Mouse (Mus musculus) T-cell, adult 2 months (primary cell): ENCODE measurements around the gene Scrn1.

Experiments
- DNase-seq: peaks from one replicate; pipeline ENCODE4 v3.0.0; 2022; ENCODE audit warnings: low spot score

Gene Scrn1

DNA sequence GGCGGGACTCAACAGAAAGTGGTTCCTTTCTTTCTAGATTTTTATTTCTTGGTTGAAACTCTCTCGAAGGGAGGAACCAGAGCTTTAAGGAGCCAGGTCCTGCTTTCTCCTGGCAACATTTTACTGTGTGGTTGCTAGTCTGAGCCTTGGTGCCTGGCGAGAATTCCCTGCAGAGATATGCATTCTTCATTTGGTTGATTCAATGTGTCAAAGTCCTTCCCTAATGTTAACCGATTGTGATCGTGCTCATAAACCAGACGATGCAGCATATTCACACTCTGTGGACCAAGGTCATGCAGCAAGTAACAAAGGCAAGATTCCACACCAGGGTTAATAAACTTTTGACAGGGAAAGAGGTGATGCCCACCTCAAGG is 244 bp upstream of the Scrn1 start:
- DNase-seq = no peak

GRCm38 (mm10) chr6:54565012-54565411 is 1.3 kb downstream of the Scrn1 start:
- no peak for DNase-seq

- no peak for DNase-seq
Observed at GRCm38 (mm10) chr6:54564506-54564991, 1.7 kb downstream of the Scrn1 start.

GRCm38 (mm10) chr6:54563561-54563960 is 2.7 kb downstream of the Scrn1 start:
- DNase-seq = no peak

- no peak for DNase-seq
Observed at GRCm38 (mm10) chr6:54562018-54562809, 4.1 kb downstream of the Scrn1 start.

DNA sequence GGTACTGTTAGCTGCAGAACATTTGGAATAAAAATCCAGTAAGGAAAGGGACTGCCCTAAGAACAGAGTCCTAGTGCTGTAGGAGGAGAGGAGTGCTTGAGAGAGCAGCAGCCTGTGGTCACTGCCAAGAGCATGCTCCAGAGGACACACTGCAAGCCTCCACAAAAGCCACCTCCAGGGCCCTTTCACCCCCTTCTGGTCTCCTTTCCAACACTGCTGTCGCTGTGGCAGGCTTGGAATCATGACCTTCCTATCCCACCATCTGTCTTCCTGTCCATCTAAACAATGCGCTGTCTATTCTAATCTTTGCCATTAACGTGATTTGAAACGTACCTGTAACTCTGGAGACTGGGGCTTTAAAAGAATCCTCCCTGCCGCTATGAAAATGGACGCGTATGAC is 7.8 kb downstream of the Scrn1 start:
- no peak for DNase-seq

GRCm38 (mm10) chr6:54557671-54558070 is 8.6 kb downstream of the Scrn1 start:
- no peak for DNase-seq

GRCm38 (mm10) chr6:54555816-54556215 is 10.5 kb downstream of the Scrn1 start:
- DNase-seq = no peak

- DNase-seq = no peak
Observed at GRCm38 (mm10) chr6:54554341-54555110, 11.8 kb downstream of the Scrn1 start.

DNA sequence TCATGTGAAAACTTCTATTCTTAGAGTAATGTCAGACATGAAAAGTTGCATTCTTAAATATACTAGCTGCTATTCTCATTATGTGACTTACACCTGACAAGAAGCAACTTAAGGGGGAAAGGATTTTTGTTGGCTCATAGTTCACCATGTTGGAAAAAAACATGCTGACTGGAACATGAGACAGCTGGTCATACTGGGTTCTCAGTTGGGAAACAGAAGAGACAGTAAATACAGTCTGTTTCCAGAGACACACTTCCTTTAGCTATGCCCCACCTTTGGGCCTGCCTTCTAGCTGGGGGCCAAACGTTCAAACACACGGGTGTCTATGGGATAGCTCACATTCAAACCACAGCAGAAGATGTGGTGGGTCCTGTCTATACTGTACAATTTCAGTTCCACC is 12.7 kb downstream of the Scrn1 start:
- DNase-seq = no peak

DNA sequence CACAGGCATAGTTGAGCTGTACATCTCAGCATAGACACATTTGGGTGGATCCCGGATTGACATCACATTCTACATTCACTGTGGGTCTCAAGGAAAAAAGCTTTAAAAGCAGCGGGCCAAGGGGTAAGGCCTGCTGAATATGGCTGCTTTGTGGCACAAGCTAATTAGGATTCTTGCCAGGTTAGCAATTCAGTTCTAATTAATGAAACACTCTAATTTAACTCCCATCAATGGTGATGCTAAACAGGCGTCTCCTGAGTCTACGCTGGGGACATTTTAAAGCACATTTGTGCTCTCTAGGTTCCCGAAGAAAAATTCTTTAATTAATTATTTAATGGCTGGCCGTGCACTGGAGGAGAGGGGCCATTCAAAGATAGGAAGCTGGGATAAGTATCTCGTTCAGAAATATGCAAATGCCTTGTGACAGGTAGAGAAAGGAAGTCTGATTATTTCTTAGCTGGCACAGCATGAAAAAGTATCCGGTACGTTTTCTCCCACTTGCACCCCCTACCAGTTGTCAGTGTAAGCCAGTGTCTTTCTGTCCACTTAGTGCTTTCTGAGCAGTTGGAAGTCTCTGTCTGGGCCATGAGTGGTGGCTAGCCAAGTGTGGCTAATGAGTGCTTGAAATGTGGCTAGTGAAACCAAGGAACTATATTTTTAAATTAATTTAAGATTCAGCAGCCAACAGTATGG is 13.4 kb downstream of the Scrn1 start:
- no peak for DNase-seq

- no peak for DNase-seq
Observed at GRCm38 (mm10) chr6:54550801-54551323, 15.4 kb downstream of the Scrn1 start.

DNA sequence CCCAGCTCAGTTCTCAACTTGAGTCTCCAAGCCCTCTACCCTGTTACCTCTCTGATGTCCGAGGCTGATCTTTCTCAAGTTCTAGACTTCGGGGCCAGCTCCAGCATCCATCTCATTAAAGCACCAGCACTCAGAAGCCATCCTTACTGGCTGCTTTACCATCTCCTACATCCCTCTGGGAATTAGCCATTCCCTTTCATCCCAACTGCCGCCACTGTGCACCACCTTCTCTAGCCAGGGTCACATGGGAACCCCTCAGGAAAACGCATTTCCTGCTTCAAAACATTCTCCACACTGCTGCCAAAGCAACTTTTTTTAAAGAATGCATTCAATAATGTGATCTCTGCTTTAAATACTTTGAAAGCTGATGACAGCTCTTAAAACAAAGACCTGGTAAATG is 17.0 kb downstream of the Scrn1 start:
- no peak for DNase-seq

DNA sequence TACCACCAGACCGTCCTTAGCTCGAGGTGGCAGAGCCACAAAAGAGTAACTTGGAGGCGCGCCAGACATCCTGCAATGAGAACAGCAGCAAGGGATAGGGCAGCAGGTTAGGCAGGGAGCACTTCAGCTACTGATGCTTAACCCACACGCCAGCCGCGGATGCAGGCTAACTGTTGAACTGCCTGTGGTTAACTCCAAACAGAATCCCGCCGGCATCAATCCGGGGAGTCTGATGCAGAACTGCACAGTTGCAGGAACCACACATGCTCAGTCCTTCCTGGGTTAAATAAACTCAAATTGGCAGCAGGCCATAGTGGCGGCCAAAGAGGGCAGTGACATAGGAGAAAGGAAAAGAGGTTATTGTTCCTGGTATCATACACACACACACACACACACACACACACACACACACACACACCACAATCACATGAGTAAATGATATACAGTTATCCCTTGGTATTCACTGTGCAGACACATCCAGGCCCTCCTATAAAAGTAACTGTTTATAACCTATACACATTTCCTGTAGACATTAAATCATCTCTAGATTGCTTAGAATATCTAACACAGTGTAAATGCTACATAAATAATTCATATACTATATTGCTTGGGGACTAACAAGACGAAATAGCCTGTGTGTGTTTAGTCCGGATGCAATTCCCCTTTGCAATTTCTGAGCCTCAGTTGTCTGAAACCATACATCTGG is 17.8 kb downstream of the Scrn1 start:
- no peak for DNase-seq

- no peak for DNase-seq
Observed at GRCm38 (mm10) chr6:54543646-54544045, 22.6 kb downstream of the Scrn1 start.

DNA sequence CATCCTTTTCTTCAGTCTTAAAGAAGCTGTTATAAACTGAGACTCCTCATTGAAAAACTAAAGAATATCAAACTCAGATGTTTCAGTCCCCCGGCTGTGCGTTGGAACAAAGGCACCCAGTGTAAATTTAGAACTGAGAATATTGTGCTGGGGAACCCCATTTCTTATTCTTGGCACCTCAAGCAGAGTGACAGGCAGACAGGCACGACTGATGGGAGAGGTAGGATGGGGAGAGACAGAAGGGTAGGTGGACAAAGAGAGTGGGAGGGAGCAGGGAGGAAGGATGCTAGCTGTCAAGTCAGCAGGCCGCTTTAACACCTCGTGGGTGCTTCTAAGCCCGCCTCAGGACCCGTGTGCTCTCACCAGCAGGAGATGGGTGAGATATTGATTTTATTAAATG is 23.5 kb downstream of the Scrn1 start:
- no peak for DNase-seq

- DNase-seq = no peak
Observed at GRCm38 (mm10) chr6:54540252-54540887, 25.9 kb downstream of the Scrn1 start.

DNA sequence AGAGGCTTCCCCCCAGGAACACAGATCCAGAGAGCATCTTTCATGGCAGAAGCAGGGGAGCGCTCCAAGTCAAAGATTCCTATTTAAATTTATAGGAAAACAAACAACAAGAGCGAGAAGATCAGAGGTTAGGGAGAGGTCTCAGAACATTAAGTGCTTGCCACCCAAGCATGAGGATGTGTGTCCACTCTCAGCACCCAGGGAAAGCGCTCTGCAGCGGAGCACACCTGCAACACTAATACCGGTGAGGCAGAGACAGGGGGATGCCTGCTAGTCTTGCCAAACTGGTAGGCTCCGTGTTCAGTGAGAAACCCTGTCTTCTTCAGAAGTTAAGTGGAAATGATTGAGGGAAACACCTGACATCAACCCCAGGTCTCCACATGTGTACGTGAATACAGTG is 26.9 kb downstream of the Scrn1 start:
- no peak for DNase-seq

- DNase-seq = no peak
Observed at GRCm38 (mm10) chr6:54538773-54539173, 27.5 kb downstream of the Scrn1 start.

DNA sequence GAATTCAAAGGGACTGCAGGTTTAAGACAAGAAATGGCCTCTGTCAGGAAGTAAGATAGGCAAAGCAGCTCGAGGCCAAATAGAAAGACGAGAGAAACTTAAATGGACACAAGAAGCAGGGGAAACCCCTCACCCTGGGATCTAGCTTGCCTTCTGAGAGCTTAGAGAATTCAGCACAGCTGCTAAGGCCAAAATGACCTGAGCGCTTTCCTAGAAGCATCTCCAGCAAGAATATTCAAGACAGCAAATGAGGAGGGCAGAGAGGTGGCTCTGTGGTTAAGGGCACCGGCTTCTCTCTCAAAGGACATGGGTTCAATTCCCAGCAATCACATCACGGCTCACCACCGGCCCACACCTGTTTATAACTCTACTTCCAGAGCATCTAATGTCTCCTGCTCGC is 29.2 kb downstream of the Scrn1 start:
- no peak for DNase-seq

- DNase-seq = no peak
Observed at GRCm38 (mm10) chr6:54535485-54535884, 30.8 kb downstream of the Scrn1 start.
